Mouse (Mus musculus) bone marrow, adult 2 months (tissue): Measurements from ENCODE around the gene Pkp2.

Experiments used
- CTCF ChIP-seq: fragments of 200-500 bp; IDR thresholded peaks from 2 replicates; pipeline ENCODE4 v1.5.1; 2011; ENCODE audit warnings: low read length, control low read depth; ENCODE audit not compliant: control insufficient read depth, insufficient read depth
- POLR2A ChIP-seq: fragments of 200-500 bp; IDR thresholded peaks from 2 replicates; pipeline ENCODE4 v1.6.1; 2011; ENCODE audit warnings: low read depth, mild to moderate bottlenecking, control low read depth, low read length, borderline replicate concordance; ENCODE audit not compliant: control insufficient read depth

- TF ChIP-seq CTCF (no peak), POLR2A (no peak)
These were observed at the start of gene Pkp2 for GRCm38 (mm10) chr16:16213079-16213760.
